Mouse (Mus musculus) ES-E14 (cell line): Measurements from ENCODE around the gene Cdkn1a. TPM values are rescaled to one million over a fixed set of nuclear protein-coding genes. Genes with fewer than 3 reads are reported as not detected.

Experiments
- DNase-seq: peaks from one replicate; pipeline ENCODE4 v3.0.0-alpha.2; 2013; ENCODE audit warnings: low read depth, low spot score
- H3K27ac ChIP-seq: 2 replicates; pipeline ENCODE4 v1.5.1; 2012; ENCODE audit warnings: low read depth, mild to moderate bottlenecking, low read length, moderate library complexity, mixed read lengths; ENCODE audit not compliant: poor library complexity, insufficient read depth, severe bottlenecking
- H3K36me3 ChIP-seq: 2 replicates; pipeline ENCODE4 v1.6.1; 2012; ENCODE audit warnings: mild to moderate bottlenecking, low read length, moderate library complexity, mixed read lengths; ENCODE audit not compliant: control insufficient read depth, poor library complexity, insufficient read depth, severe bottlenecking
- H3K4me1 ChIP-seq, 2 experiments: fragments of 150-350 bp in 1 of 2; sonication (generic) in 1 of 2; 2 replicates each; pipeline ENCODE4 v1.6.1; 2012; ENCODE audit warnings: low read length in 2 of 2, mild to moderate bottlenecking in 1 of 2, mixed read lengths in 1 of 2; ENCODE audit not compliant: control insufficient read depth in 2 of 2, insufficient read depth in 2 of 2, poor library complexity in 1 of 2
- H3K4me3 ChIP-seq, 2 experiments: fragments of 150-350 bp in 1 of 2; sonication (generic) in 1 of 2; 2 replicates each; pipeline ENCODE4 v1.5.1; 2012; ENCODE audit warnings: low read length in 2 of 2, low read depth in 1 of 2, mild to moderate bottlenecking in 1 of 2, mixed read lengths in 1 of 2; ENCODE audit not compliant: insufficient read depth in 1 of 2, poor library complexity in 1 of 2, severe bottlenecking in 1 of 2
- H3K9ac ChIP-seq: 2 replicates; pipeline ENCODE4 v1.6.1; 2012; ENCODE audit warnings: low read depth, mild to moderate bottlenecking, low read length, mixed read lengths; ENCODE audit not compliant: poor library complexity, insufficient read depth, severe bottlenecking
- H3K9me3 ChIP-seq: fragments of 150-350 bp; sonication (generic); 2 replicates; pipeline ENCODE4 v1.6.1; 2012; ENCODE audit warnings: low read depth, mild to moderate bottlenecking, low read length; ENCODE audit not compliant: control insufficient read depth, insufficient read depth
- CHD2 ChIP-seq: IDR thresholded peaks from 2 replicates; pipeline ENCODE4 v1.6.1; 2014; ENCODE audit warnings: mild to moderate bottlenecking, low read depth, low read length, inconsistent platforms
- HCFC1 ChIP-seq: IDR thresholded peaks from 2 replicates; pipeline ENCODE4 v1.6.1; 2012; ENCODE audit warnings: low read length, inconsistent platforms, borderline replicate concordance; ENCODE audit not compliant: insufficient read depth
- MAFK ChIP-seq: IDR thresholded peaks from 2 replicates; pipeline ENCODE4 v1.6.1; 2014; ENCODE audit warnings: mild to moderate bottlenecking, low read depth, low read length, inconsistent platforms; ENCODE audit not compliant: insufficient read depth
- ZC3H11A ChIP-seq: IDR thresholded peaks from 2 replicates; pipeline ENCODE4 v1.6.1; 2012; ENCODE audit warnings: low read depth, mild to moderate bottlenecking, inconsistent platforms, low read length, borderline replicate concordance
- ZNF384 ChIP-seq: IDR thresholded peaks from 2 replicates; pipeline ENCODE4 v1.6.1; 2012; ENCODE audit warnings: low read depth, low read length, inconsistent platforms
- in situ Hi-C, 2 experiments: fragments of 600-800 bp; cut with MboI; formaldehyde crosslinking; loops; one replicate each; pipeline ENCODE4 v1.15.1; 2025; ENCODE audit warnings: low sequenced_read_pairs in 2 of 2, inconsistent platforms in 1 of 2; ENCODE audit not compliant: unreplicated experiment in 2 of 2
- total RNA-seq: library from RNA; depleted of rRNA; stranded (reverse); fragments of 300-350 nt; gene quantifications from 2 replicates; pipeline ENCODE4 v1.2.3, GENCODE M21; 2012

Gene Cdkn1a
- total RNA-seq, 1 experiment: 32.3 TPM

DNA sequence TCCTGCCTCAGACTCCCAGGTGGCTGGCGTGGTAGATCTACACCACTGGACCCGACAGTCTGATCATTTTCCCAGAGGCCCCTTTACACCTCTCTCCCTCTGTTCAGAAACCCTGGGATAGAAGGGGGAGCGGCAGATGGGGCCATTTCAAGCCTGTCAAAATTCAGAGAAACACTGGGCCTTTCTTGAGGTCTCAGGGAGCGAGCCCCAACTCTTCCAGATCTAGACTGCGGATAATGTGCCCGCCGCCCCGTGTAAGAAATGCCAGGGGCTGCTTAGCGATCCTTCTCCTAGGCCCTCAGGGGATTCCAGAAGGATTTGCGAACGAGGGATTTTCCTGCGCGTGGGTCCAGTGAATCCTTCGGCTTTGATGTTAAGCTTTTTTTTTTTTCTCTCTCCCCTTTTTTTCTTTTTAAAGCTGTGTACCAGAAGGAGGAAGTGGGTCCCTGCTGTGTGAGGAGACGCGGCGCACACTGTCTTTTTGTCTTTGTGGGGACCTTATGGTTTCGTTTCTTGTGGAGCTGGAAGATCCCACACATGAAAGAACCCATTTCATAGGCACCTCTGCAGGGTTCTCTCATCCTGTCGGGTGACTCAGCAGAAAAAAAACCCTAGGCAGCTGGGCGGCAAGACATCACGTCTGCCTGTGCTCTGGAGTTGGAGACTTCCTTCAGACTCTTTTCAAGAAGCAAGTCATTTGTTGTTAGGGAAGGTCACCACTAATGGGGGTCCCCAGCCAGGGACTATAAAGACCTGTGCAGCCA is 9.0 kb upstream of the Cdkn1a start:
- TF ChIP-seq ZNF384 (peak; percentile 79), CHD2 (no peak), MAFK (peak; percentile 92), HCFC1 (no peak)
- peak overlapping the region; percentile 3 to 15; a peak in 2 of 4 replicates for H3K4me3 ChIP-seq
- H3K4me1 ChIP-seq: peaks cover 6 to 20% of the 10 kb centered on the region in 2 experiments
- no peaks in the 10 kb centered on the region for H3K9me3 ChIP-seq
- H3K27ac ChIP-seq: peak overlapping the region; percentile 87
- no peaks in the 10 kb centered on the region for H3K36me3 ChIP-seq
- in situ Hi-C loops: no loop called here
- peak overlapping the region; percentile 65 for H3K9ac ChIP-seq
- no peak for DNase-seq

DNA sequence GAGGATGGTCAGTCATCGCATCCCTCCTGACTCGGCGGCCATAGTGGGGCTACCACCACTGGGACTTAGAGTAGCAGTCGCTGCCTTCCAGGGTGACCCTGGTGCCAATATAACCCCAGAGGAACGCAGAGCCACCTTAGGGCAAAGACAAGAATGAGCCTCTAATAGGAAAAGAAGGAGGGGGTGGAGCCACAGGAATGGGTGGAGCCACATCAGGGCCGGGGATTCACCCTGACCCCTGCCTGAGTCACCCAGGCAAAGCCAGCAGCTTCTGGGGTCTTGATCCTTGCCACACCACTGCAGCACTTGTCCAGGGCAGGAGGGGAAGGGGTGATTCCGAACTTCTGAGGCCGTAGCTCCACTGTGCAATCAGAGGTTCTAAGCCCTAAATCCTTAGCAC is 7.2 kb upstream of the Cdkn1a start:
- 0 out of 2 replicates have a peak overlapping the region, but pooled peaks have one; percentile 13 for H3K9ac ChIP-seq
- no peaks in the 10 kb centered on the region for H3K36me3 ChIP-seq
- peaks cover 6 to 20% of the 10 kb centered on the region in 2 experiments for H3K4me1 ChIP-seq
- H3K27ac ChIP-seq: no peak overlapping the region
- no peak for TF ChIP-seq MAFK
- TF ChIP-seq ZC3H11A: no peak
- TF ChIP-seq HCFC1: no peak
- no peak for TF ChIP-seq ZNF384
- TF ChIP-seq CHD2: no peak
- no peaks in the 10 kb centered on the region for H3K9me3 ChIP-seq
- in situ Hi-C loops: no loop called here
- no peak for DNase-seq
- H3K4me3 ChIP-seq: peak overlapping the region in 1 of 2 experiments; percentile 33; a peak in 1 of 4 replicates

DNA sequence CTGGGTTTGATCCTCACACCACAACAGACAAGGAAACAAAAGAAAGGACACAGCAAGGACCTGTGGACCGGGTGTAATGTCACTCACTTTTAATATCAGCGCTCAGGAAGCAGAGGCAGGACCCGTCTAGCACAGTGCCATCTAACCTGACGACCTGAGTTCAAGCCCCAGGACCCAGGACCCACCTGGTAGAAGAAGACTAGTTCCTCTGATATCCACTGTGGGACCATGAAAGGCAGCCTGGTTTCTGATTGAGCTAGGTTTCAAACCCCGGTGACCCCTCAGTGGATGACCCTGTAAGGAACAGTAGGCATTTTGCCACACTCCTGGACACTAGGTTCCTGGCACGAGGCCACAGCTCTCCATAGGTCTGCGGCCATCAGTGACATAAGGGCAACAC is 6.1 kb upstream of the Cdkn1a start:
- no peak for DNase-seq
- TF ChIP-seq ZC3H11A (no peak), CHD2 (no peak), HCFC1 (no peak), ZNF384 (no peak), MAFK (no peak)
- no peak overlapping the region for H3K4me3 ChIP-seq
- H3K9me3 ChIP-seq: no peaks in the 10 kb centered on the region
- H3K27ac ChIP-seq: no peak overlapping the region
- H3K9ac ChIP-seq: no peak overlapping the region
- no peaks in the 10 kb centered on the region for H3K36me3 ChIP-seq
- peaks cover 3 to 20% of the 10 kb centered on the region in 2 experiments; a peak in 3 of 4 replicates for H3K4me1 ChIP-seq
- in situ Hi-C loops: no loop called here

DNA sequence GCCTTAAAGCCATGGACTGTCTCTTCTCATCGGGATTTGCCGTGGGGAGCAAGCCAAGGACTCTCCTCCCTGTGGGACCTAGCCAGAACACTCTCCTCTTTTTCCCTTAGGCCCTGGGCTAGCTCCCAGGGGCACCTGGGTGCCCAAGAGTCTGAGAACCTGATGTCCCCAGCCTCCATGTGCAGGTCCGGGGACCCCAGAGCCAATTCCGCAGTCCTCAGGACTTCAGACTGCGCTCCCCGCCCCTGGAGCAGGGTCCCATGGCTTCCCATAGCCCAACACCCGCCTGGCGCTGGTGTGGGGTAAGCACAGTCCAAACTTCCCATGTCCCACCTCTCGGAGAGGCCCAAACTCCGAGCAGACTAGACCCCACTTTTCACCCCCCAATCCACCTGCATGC is 5.5 kb upstream of the Cdkn1a start:
- Histone ChIP-seq H3K36me3 (no peaks in the 10 kb centered on the region), H3K9ac (no peak overlapping the region), H3K27ac (no peak overlapping the region), H3K4me3 (no peak overlapping the region), H3K9me3 (no peaks in the 10 kb centered on the region), H3K4me1 (peaks cover 3 to 24% of the 10 kb centered on the region in 2 experiments; a peak in 3 of 4 replicates)
- in situ Hi-C loops: no loop called here
- TF ChIP-seq MAFK: no peak
- no peak for TF ChIP-seq ZC3H11A
- TF ChIP-seq HCFC1: no peak
- TF ChIP-seq CHD2: no peak
- TF ChIP-seq ZNF384: no peak
- DNase-seq: no peak
